Mouse (Mus musculus): ENCODE measurements around the gene Slc7a11. TPM values are rescaled to one million over a fixed set of nuclear protein-coding genes. Genes with fewer than 3 reads are reported as not detected.

Gene Slc7a11
- total RNA-seq, 2 experiments from 2014 or later = 0.17 to 1.4 TPM

- intact Hi-C loops (cut with DNase I) = no loop called here
- no peak for DNase-seq
Measured at GRCm38 (mm10) chr3:50406771-50407170, 36.6 kb downstream of the Slc7a11 start.

GRCm38 (mm10) chr3:50405915-50406314 is 37.5 kb downstream of the Slc7a11 start:
- intact Hi-C loops (cut with DNase I) = no loop called here
- DNase-seq = no peak

DNA sequence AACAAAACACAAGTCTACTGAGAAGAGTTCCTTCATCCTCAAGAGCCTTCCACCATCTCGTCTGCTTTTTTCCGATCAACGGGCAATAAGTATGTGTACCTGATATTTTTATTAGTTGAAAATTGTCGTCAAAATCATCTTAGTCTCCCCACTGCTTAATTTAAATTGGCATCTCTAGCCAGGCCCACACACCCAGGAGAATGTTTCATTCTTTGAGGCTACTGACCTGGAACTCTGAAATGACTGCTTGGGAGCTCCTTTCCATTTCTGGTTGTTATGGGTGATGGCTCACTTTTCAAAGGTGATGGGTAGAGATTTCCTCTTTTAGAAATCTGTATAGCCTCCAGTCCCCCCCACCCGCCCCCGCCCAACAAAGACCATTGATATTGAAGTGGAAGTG is 54.6 kb downstream of the Slc7a11 start:
- DNase-seq = no peak
- intact Hi-C loops (cut with DNase I) = no loop called here

GRCm38 (mm10) chr3:50388288-50388687 is 55.1 kb downstream of the Slc7a11 start:
- no peak for DNase-seq
- intact Hi-C loops (cut with DNase I) = no loop called here

DNA sequence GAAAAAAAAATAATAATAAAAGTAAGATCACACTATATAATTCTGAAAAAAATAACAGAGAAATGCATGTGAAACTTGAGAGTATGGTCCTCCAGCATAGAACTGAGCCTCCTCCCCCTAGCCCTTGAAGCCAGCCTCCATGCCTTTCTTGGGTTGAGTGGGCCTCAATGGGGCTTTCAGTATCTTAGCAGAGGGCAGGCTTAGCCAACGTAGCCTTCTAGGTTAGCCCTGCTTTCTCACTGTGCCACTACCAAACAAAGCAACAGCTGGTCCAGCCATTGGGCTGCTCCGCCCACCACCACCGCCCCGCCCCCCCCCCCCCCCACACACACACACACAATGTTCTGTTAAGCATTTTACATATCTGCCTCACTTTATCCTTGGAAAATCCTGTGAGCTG is 56.1 kb downstream of the Slc7a11 start:
- DNase-seq = no peak
- intact Hi-C loops (cut with DNase I) = no loop called here

DNA sequence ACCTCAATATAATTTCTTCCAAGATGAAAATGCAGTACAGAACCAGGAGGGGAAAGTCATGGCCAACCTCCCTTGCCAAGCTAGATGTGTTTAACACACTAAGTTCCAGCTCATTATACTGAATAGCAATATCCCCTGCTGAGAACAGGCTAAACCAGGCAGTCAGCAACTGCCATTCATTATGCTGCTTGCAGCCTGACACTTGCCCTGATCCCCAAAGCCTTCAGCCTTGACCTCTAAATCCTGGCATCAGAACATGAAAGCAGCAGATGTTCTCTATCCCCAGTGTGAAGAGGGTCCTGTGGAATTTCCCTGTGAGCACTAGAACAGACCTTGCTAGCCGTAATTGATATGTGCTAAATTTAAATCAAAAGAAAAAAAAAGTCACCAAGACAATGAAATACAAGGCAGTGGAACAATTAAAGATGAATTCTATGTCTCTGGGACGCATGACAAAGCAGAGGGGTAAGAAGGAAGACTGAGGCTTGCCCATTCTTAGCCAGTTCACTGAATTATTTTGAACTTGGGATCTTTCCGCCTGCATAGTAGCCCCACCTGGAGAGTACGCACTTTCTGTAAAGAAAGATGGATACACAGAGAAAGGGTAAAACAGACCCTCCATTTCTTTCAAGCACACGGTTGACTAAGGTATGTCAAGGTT is 56.7 kb downstream of the Slc7a11 start:
- intact Hi-C loops (cut with DNase I) = no loop called here
- DNase-seq = no peak

- DNase-seq = no peak
- intact Hi-C loops (cut with DNase I) = no loop called here
Measured at GRCm38 (mm10) chr3:50386066-50386465, 57.3 kb downstream of the Slc7a11 start.

DNA sequence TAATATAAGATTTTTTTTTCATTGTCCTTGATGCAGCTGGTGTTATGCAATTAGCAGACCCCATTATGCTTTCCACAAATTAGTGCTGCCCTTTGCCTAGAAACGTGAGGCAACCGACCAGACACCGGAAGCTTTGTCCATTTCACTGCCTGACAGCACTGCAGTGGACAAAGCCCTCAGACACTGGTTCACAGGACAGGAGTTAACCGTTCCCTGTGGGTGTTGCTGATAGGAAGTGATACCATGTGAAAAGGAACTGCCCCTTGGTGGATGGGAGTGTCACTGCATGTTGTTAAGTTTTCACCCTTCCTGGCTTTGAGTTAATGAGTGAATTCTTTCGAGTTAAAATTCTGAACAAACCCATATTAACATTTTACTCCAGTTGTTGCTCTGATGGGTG is 60.7 kb downstream of the Slc7a11 start:
- intact Hi-C loops (cut with DNase I) = loop anchor here (5.0 kb wide), 1 partner anchor 525 kb away; no protein-coding TSS in a partner anchor
- DNase-seq = peak in 1 of 2 experiments; percentile 3

DNA sequence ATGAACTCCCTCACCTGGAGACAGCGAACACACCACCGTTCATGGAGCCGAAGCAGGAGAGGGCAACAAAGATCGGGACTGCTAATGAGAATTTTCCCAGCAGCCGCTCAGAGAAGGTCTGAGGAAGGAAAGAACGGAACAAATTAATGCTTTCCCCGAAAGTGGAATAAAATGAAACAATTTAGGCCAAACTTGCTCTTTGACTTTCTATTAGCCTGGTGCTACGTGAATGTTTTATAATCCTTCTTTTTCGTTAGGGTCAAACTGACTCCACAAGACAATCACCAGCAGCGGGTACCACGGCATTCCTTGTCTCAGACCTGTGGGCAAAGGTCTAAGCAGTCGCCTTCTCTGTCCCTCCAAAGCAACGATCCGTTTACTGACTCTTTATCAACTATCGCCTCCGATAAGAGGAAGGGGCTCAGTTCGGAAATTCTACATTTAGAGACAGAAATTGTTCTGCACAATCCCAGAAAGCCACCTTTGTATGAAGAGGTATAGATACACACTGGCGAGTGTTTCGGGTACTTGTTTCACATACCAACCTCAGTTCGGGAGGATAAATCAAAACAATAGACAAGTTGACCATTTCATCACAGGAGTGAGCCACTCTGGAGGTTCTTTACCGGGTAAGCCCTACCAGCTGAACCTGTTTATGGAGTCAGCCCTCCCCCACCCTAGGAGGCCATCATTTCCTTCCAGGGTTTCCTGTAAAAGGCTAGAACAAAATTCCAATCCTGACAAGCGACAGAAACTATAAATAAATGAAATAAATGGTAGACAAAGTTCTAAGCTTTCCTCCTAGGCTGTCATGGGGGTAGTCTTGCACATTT is 61.3 kb downstream of the Slc7a11 start:
- DNase-seq = no peak

DNA sequence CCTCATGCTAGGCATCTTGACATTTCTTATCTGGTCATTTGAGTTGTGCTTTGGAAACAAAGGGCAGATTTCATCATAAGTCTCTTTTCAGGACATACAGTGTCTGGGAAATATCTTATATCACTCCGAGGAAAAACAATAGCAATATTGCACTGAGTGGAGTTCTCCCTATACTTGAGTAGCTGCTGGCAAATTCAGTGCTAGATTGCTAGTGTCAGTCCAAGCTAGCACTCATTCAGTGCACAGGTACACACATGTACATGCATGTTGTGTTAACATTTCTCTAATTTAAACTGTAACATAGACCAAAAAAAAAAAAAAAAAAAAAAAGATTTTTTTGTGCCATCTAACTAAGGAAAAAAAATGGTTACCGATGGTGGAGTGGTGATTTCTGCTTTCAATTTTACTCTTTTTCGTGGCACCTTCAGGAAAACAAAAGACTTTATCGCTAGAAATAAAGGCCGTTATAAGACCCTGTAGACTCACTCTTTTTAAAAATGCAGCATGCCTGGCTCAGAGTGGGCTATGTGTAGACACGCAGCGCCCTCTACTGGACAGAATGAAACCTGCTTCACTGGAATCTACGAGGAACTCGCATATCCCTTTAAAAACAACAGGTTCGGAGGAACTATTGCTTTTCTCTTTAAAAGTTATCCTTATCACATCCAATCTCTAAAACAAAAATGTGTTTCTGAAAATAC is 62.1 kb downstream of the Slc7a11 start:
- peak; percentile 80 to 86 for DNase-seq
- intact Hi-C loops (cut with DNase I) = loop anchor here (2.0 to 5.0 kb wide), 2 partner anchors 77 to 526 kb away; no protein-coding TSS in a partner anchor

More for the DNA sequence above, 61.3 kb downstream of the Slc7a11 start:
- intact Hi-C loops (cut with DNase I) = loop anchor here (2.0 to 5.0 kb wide), 2 partner anchors 77 to 525 kb away; no protein-coding TSS in a partner anchor

GRCm38 (mm10) chr3:50379942-50380341 is 63.5 kb downstream of the Slc7a11 start:
- no peak for DNase-seq
- intact Hi-C loops (cut with DNase I) = loop anchor here (2.0 to 5.0 kb wide), 2 partner anchors 75 to 527 kb away; no protein-coding TSS in a partner anchor

DNA sequence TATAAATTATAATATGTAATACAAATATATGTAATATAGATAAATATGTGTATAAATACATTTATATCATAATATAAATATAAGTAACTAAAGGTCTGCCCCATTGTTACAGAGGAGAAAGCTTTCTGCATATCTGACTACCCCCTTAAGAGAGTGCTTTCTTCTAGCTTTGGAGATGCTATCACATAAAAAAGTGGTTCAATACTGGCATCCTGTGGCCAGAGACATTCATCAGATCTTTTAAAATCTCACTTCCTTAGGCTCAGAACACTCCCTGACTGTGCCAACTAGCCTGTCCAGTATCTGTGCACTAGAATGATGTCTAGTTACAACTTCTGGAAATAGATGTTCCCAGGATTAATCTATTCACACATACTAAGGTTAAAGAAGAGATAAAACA is 67.9 kb downstream of the Slc7a11 start:
- intact Hi-C loops (cut with DNase I) = no loop called here
- DNase-seq = no peak

DNA sequence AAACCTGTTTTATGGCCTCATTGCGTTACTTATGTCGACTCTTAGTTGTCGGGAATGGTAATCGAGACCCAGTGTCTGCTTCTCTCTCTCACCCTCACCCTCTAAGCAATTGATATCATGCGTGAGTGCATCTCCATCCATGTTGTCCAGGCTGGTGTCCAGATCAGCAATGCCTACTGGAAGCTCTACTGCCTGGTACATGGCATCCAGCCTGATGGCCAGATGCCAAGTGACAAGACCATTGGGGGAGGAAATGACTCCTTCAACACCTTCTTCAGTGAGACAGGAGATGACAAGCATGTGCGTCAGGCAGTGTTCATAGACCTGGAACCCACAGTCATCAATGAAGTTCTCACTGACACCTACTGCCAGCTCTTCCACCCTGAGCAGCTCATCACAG is 73.6 kb downstream of the Slc7a11 start:
- no peak for DNase-seq
- intact Hi-C loops (cut with DNase I) = no loop called here

- intact Hi-C loops (cut with DNase I) = no loop called here
Measured at GRCm38 (mm10) chr3:50367175-50367574, 76.2 kb downstream of the Slc7a11 start.

DNA sequence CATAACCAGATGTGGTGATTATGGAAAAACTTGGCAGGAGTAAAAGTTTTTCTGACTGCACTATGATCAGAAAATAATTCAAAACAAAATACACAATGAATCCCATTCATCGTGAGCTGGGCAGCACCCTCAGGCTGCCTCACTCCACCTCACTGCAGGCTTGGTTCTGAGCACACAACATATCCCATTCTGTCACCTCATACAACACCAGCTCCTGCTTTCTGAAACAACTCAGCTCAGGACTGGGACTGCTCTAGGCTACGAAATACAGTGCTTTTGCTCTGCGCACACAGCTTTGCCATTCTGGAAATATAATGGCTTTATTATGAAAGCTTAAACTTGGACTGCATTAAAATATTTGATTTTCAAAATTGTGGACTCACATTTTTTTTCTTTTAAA is 79.8 kb downstream of the Slc7a11 start:
- intact Hi-C loops (cut with DNase I) = no loop called here
- no peak for DNase-seq

More at GRCm38 (mm10) chr3:50367175-50367574, 76.2 kb downstream of the Slc7a11 start:
- DNase-seq = no peak

DNA sequence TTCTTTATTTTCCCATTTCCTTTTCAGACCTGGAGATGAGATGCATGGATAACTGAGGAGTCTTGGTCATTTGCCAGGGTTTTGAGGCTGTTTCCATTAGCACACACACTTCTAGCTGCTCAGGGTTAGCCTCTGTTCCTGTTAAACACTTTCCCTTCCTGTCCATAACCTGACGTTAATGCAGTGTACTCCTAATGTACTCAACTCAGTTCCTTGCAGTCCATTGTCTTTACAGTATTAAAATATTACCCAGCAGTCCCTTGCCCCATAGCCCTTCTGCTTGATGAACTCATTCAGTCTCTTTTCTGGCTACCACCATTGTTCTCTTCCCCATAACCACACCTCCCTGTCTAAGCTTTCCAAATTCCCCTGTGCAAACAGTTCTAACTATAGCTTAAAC is 96.3 kb downstream of the Slc7a11 start:
- intact Hi-C loops (cut with DNase I) = no loop called here
- no peak for DNase-seq

- intact Hi-C loops (cut with DNase I) = no loop called here
- peak in 1 of 2 experiments; percentile 9 for DNase-seq
Measured at GRCm38 (mm10) chr3:50344411-50344810, 99.0 kb downstream of the Slc7a11 start.

- no peak for DNase-seq
- intact Hi-C loops (cut with DNase I) = no loop called here
Measured at GRCm38 (mm10) chr3:50324524-50324923, 118.9 kb downstream of the Slc7a11 start.

DNA sequence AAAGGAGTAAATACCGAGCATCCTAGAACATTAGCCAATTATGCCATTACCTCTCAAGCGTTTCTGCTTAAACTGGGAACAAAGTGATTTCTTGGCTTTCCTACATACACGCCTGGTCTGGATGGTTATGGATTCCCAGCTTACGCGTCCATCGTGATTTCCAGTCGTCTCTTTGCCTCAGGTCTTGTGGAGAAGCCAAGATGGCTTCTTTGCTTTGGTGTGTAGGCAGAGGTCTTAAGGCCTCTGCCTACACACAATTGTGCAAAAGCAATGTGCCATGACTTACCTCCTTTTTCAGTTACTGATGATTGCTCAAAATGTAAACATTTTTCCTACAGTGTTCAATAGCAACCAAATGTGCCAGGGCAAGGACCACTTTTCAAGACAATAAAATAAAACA is 119.5 kb downstream of the Slc7a11 start:
- DNase-seq = no peak
- intact Hi-C loops (cut with DNase I) = no loop called here

- intact Hi-C loops (cut with DNase I) = no loop called here
- no peak for DNase-seq
Measured at GRCm38 (mm10) chr3:50320862-50321261, 122.6 kb downstream of the Slc7a11 start.

GRCm38 (mm10) chr3:50318074-50318473 is 125.3 kb downstream of the Slc7a11 start:
- intact Hi-C loops (cut with DNase I) = no loop called here
- DNase-seq = no peak

All from heart, postnatal 14 days (tissue).